Mouse (Mus musculus) kidney, adult 2 months (tissue): ENCODE results near the gene Gnb5.

Experiments used
- CTCF ChIP-seq: fragments of 200-500 bp; conservative IDR thresholded peaks from 2 replicates; pipeline ENCODE4 v1.5.1; 2011; ENCODE audit warnings: low read depth, mild to moderate bottlenecking, control low read depth, low read length, moderate library complexity, mixed read lengths; ENCODE audit not compliant: insufficient read depth, insufficient read length
- POLR2A ChIP-seq: fragments of 200-500 bp; IDR thresholded peaks from one replicate; pipeline ENCODE4 v1.6.1; 2011; ENCODE audit warnings: low read depth, low read length, control low read depth

DNA sequence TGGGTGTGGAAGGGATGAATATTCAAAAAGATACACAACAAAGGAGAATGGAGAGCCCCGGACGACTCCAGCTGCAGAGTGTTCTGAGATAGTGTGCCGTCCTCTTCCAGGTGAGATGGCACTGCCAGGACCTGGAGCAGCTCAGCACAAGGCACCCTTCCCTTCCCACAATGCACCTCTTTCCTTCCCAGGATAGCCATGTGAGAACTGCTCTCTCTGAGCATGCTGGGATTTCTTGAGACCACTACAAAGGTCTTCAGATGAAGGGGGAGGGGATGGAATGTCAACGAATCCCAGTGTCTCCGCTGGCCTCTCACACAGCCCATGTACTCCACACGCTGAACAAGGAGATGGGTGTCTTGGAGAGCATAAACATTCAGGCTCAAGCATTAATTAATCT lies 18.5 kb upstream of the Gnb5 start:
- TF ChIP-seq POLR2A (no peak), CTCF (no peak)
